Mouse (Mus musculus): Measurements from ENCODE around the gene Hspb7.

The Hspb7 gene

GRCm38 (mm10) chr4:141419398-141420191, 984 bp upstream of the Hspb7 start:
- DNase-seq (ENCODE audit: low spot score) = no peak

GRCm38 (mm10) chr4:141420886-141421285, 307 bp downstream of the Hspb7 start:
- DNase-seq (ENCODE audit: low spot score) = no peak

GRCm38 (mm10) chr4:141421423-141421822, 844 bp downstream of the Hspb7 start:
- DNase-seq (ENCODE audit: low spot score) = no peak

GRCm38 (mm10) chr4:141422841-141423240, 2.3 kb downstream of the Hspb7 start:
- DNase-seq (ENCODE audit: low spot score) = no peak

GRCm38 (mm10) chr4:141423288-141423687, 2.7 kb downstream of the Hspb7 start:
- DNase-seq (ENCODE audit: low spot score) = no peak

GRCm38 (mm10) chr4:141423691-141424431, 3.3 kb downstream of the Hspb7 start:
- no peak for DNase-seq (ENCODE audit: low spot score)

GRCm38 (mm10) chr4:141425484-141426479, 5.2 kb downstream of the Hspb7 start:
- no peak for DNase-seq (ENCODE audit: low spot score)

GRCm38 (mm10) chr4:141426796-141427745, 6.5 kb downstream of the Hspb7 start:
- no peak for DNase-seq (ENCODE audit: low spot score)

GRCm38 (mm10) chr4:141427921-141428320, 7.3 kb downstream of the Hspb7 start:
- no peak for DNase-seq (ENCODE audit: low spot score)

- no peak for DNase-seq (ENCODE audit: low spot score)
Measured at GRCm38 (mm10) chr4:141429381-141429780, 8.8 kb downstream of the Hspb7 start.

GRCm38 (mm10) chr4:141429847-141430246, 9.3 kb downstream of the Hspb7 start:
- DNase-seq (ENCODE audit: low spot score) = no peak

GRCm38 (mm10) chr4:141430997-141431396, 10.4 kb downstream of the Hspb7 start:
- DNase-seq (ENCODE audit: low spot score) = no peak

- DNase-seq (ENCODE audit: low spot score) = no peak
Measured at GRCm38 (mm10) chr4:141432666-141433065, 12.1 kb downstream of the Hspb7 start.

GRCm38 (mm10) chr4:141433191-141433590, 12.6 kb downstream of the Hspb7 start:
- DNase-seq (ENCODE audit: low spot score) = no peak

- no peak for DNase-seq (ENCODE audit: low spot score)
Measured at GRCm38 (mm10) chr4:141435974-141436373, 15.4 kb downstream of the Hspb7 start, which contains the start of gene Srarp. TSS of gene Srarp (minus strand) at chr4:141436105.

GRCm38 (mm10) chr4:141439083-141439803, 18.7 kb downstream of the Hspb7 start:
- no peak for DNase-seq (ENCODE audit: low spot score)

- DNase-seq (ENCODE audit: low spot score) = no peak
Measured at GRCm38 (mm10) chr4:141440877-141441276, 20.3 kb downstream of the Hspb7 start.

GRCm38 (mm10) chr4:141443641-141444429, 23.3 kb downstream of the Hspb7 start:
- no peak for DNase-seq (ENCODE audit: low spot score)
